Mouse (Mus musculus) stomach, postnatal 0 days (tissue): Measurements from ENCODE around the gene Ntrk2. TPM values are rescaled to one million over a fixed set of nuclear protein-coding genes. Genes with fewer than 3 reads are reported as not detected.

Source experiments
- ATAC-seq: fragments of 200-750 bp; cut with Nextera tagmentation; 2 replicates; pipeline ENCODE4 v1.8.0; 2017; ENCODE audit not compliant: low FRiP score, low TSS enrichment
- DNase-seq: peaks from one replicate; pipeline ENCODE4 v3.0.0-alpha.2; 2016; ENCODE audit warnings: low spot score
- H3K27ac ChIP-seq: fragments of 300-500 bp; sonication (generic); replicated peaks from 2 replicates; pipeline ENCODE4 v1.5.1; 2014; ENCODE audit warnings: mild to moderate bottlenecking, control low read depth
- H3K27me3 ChIP-seq: fragments of 300-500 bp; sonication (generic); 2 replicates; pipeline ENCODE4 v1.6.1; 2014; ENCODE audit warnings: low read length; ENCODE audit not compliant: control insufficient read depth, insufficient read depth
- H3K36me3 ChIP-seq: fragments of 300-500 bp; sonication (generic); 2 replicates; pipeline ENCODE4 v1.6.1; 2014; ENCODE audit warnings: low read length, mixed read lengths; ENCODE audit not compliant: control insufficient read depth, insufficient read depth
- H3K4me1 ChIP-seq: fragments of 300-500 bp; sonication (generic); replicated peaks from 2 replicates; pipeline ENCODE4 v1.6.1; 2014; ENCODE audit warnings: antibody characterized with exemption; ENCODE audit not compliant: control insufficient read depth, insufficient read depth
- H3K4me2 ChIP-seq: fragments of 300-500 bp; sonication (generic); replicated peaks from 2 replicates; pipeline ENCODE4 v1.6.1; 2014; ENCODE audit warnings: low read depth, mild to moderate bottlenecking, control low read depth, moderate library complexity
- H3K4me3 ChIP-seq: fragments of 300-500 bp; sonication (generic); 2 replicates; pipeline ENCODE4 v1.5.1; 2014; ENCODE audit warnings: low read depth, low read length, control low read depth
- H3K9ac ChIP-seq: fragments of 300-500 bp; sonication (generic); 2 replicates; pipeline ENCODE4 v1.6.1; 2014; ENCODE audit warnings: mild to moderate bottlenecking, low read length, control low read depth, mixed read lengths
- H3K9me3 ChIP-seq: fragments of 300-500 bp; sonication (generic); 2 replicates; pipeline ENCODE4 v1.6.1; 2016; ENCODE audit warnings: low read length; ENCODE audit not compliant: control insufficient read depth
- CTCF ChIP-seq: IDR thresholded peaks from 2 replicates; pipeline ENCODE4 v1.5.1; 2016; ENCODE audit warnings: antibody characterized with exemption, low read depth, mild to moderate bottlenecking, moderate library complexity
- EP300 ChIP-seq: optimal IDR thresholded peaks from 2 replicates; pipeline ENCODE3; 2016; ENCODE audit warnings: antibody characterized with exemption
- WGBS: fragments of 180-500 bp; shearing (Covaris S2); extraction: QIAGEN DNeasy Blood & Tissue Kit; methylation state at CpG from one replicate; pipeline ENCODE4 v1.1.7; 2014; 5-methylcytosine and 5-hydroxymethylcytosine counted together
- polyA plus RNA-seq: library from polyadenylated mRNA; unstranded; fragments of >200 nt; fragmentation: Nextera tagmentation; extraction: Ambion mirVana; gene quantifications from 2 replicates; pipeline ENCODE4 v1.2.1, GENCODE M21; 2015

Gene Ntrk2
- polyA plus RNA-seq, 1 experiment from 2014 or later = 1.7 TPM

- TF ChIP-seq CTCF (no peak), EP300 (no peak)
- Histone ChIP-seq H3K9me3 (no peaks in the 10 kb centered on the region), H3K36me3 (no peaks in the 10 kb centered on the region), H3K4me1 (no peaks in the 10 kb centered on the region), H3K9ac (no peak overlapping the region), H3K27ac (no peak overlapping the region), H3K4me2 (no peak overlapping the region), H3K27me3 (no peaks in the 10 kb centered on the region), H3K4me3 (no peak overlapping the region)
- no peak for DNase-seq
- 41% methylated on average over 7 of the region's 7 CpGs for WGBS
- ATAC-seq = no peak
These were observed 273.5 kb downstream of the Ntrk2 start for GRCm38 (mm10) chr13:59079761-59080461.

- no peak overlapping the region for H3K9ac ChIP-seq
- H3K4me1 ChIP-seq = no peaks in the 10 kb centered on the region
- no peak overlapping the region for H3K4me2 ChIP-seq
- H3K27ac ChIP-seq = no peak overlapping the region
- H3K36me3 ChIP-seq = no peaks in the 10 kb centered on the region
- DNase-seq = no peak
- TF ChIP-seq CTCF = no peak
- TF ChIP-seq EP300 = no peak
- no peak overlapping the region for H3K4me3 ChIP-seq
- ATAC-seq = no peak
- WGBS = 72% methylated on average over 5 of the region's 5 CpGs
- H3K27me3 ChIP-seq = no peaks in the 10 kb centered on the region
- no peaks in the 10 kb centered on the region for H3K9me3 ChIP-seq
These were observed 274.1 kb downstream of the Ntrk2 start for GRCm38 (mm10) chr13:59080468-59080867.

DNA sequence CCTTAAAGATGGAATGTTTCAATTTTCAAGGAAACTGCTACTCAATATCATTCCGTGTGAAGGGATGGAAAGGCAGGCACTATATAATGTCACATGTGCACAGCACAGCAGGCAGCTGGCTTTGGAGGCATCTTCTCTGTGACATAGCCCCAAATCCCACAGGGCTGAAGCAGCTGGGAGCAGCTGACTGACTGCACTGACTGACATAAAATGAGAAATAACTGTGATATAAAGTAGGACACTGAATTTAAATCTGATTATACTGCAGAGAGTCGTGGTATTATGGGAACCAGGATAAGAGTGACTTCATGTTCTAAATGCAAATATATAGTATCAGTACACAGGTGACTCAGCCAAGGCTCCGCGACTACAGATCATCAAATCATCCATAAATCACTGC lies 282.6 kb downstream of the Ntrk2 start:
- Histone ChIP-seq H3K4me2 (no peak overlapping the region), H3K9ac (no peak overlapping the region), H3K27ac (no peak overlapping the region), H3K36me3 (no peaks in the 10 kb centered on the region), H3K4me3 (no peak overlapping the region), H3K27me3 (no peaks in the 10 kb centered on the region), H3K4me1 (no peaks in the 10 kb centered on the region), H3K9me3 (no peaks in the 10 kb centered on the region)
- no peak for TF ChIP-seq CTCF
- TF ChIP-seq EP300 = no peak
- 67% methylated on average over 4 of the region's 4 CpGs for WGBS
- DNase-seq (no peak), ATAC-seq (no peak)

- no peak for ATAC-seq
- Histone ChIP-seq H3K27me3 (no peaks in the 10 kb centered on the region), H3K9ac (no peak overlapping the region), H3K4me2 (no peak overlapping the region), H3K4me3 (no peak overlapping the region), H3K9me3 (no peaks in the 10 kb centered on the region), H3K36me3 (no peaks in the 10 kb centered on the region), H3K27ac (no peak overlapping the region), H3K4me1 (no peaks in the 10 kb centered on the region)
- 52% methylated on average over 13 of the region's 13 CpGs for WGBS
- no peak for DNase-seq
- TF ChIP-seq EP300 = no peak
- TF ChIP-seq CTCF = no peak
These were observed 285.0 kb downstream of the Ntrk2 start for GRCm38 (mm10) chr13:59091138-59091971.

- H3K27me3 ChIP-seq = no peaks in the 10 kb centered on the region
- ATAC-seq (no peak), DNase-seq (no peak)
- 57% methylated on average over 10 of the region's 10 CpGs for WGBS
- no peak overlapping the region for H3K4me2 ChIP-seq
- H3K4me3 ChIP-seq = no peak overlapping the region
- no peak overlapping the region for H3K27ac ChIP-seq
- TF ChIP-seq EP300 (no peak), CTCF (no peak)
- H3K9me3 ChIP-seq = no peaks in the 10 kb centered on the region
- no peak overlapping the region for H3K9ac ChIP-seq
- H3K36me3 ChIP-seq = no peaks in the 10 kb centered on the region
- no peaks in the 10 kb centered on the region for H3K4me1 ChIP-seq
These were observed 285.9 kb downstream of the Ntrk2 start for GRCm38 (mm10) chr13:59092045-59092857.
